Mouse (Mus musculus): ENCODE results near the gene Ppt1. TPM values are rescaled to one million over a fixed set of nuclear protein-coding genes. Genes with fewer than 3 reads are reported as not detected.
"Not testable (repeated sequence)": the region's sequence is repeated elsewhere in the genome, so short reads cannot be mapped to it uniquely, and the experiment has no call there.

Ppt1 gene
- total RNA-seq (2021), result 10 to 100 TPM in 1 of 2 experiments, 1 to 10 TPM in 1; 9.9 to 10.3 TPM
- long read RNA-seq, experiment 1, transcript Ppt1-201 (9 exons, 2,381 nt), result major isoform, 7 of 10 reads
- long read RNA-seq, experiment 1, partial matches to known transcripts, result 0 of 10 reads
- long read RNA-seq, experiment 1, other reads (novel, unspliced or antisense), result 3 of 10 reads
- long read RNA-seq, experiment 2, transcript Ppt1-201 (9 exons, 2,381 nt), result major isoform, 6 of 11 reads
- long read RNA-seq, experiment 2, partial matches to known transcripts, result 1 of 11 reads
- long read RNA-seq, experiment 2, other reads (novel, unspliced or antisense), result 4 of 11 reads

GRCm38 (mm10) chr4:122835530-122836402, at the start of gene Ppt1:
Gene Ppt1 (plus strand): TSS chr4:122836242.
- intact Hi-C loops (cut with DNase I), result no loop called here

DNA sequence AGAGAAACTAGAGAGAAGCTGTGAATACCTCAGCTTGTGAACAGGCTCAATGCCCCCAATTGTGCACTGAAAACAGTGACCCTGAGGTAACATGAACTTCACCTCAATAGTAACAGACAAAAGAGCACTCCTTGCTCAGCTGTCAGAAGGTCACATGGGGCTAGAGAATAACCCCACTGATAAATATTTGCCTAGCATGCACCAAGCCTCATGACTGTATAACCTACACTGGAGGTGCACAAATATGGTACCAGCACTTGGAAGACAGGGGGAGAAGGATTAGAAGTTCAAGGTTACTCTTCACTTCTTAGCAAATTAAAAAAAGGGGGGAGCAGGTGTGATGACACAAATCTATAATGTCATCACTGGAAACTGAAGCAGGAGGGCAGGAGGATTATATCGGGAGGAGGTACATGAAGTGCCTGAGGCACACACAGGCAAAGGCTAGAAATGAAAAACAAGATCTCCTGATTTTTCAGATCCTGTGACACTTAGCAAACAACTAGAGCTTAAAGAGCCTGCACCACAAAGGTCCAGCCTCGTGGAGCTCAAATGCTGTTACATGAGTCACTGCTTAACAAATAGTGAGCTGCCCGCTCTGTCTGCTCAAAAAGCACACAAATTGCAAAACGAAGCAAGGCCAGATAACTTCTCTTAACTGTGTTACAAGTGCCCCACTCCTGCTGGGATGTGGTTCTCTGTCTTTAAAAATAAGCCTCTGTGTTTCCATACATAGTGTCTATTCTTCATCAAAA, 46.5 kb upstream of the Ppt1 start:
- intact Hi-C loops (cut with DNase I), result no loop called here
- no peak for DNase-seq

More at GRCm38 (mm10) chr4:122835530-122836402, at the start of gene Ppt1:
- DNase-seq, result peak; percentile 67 to 69

DNA sequence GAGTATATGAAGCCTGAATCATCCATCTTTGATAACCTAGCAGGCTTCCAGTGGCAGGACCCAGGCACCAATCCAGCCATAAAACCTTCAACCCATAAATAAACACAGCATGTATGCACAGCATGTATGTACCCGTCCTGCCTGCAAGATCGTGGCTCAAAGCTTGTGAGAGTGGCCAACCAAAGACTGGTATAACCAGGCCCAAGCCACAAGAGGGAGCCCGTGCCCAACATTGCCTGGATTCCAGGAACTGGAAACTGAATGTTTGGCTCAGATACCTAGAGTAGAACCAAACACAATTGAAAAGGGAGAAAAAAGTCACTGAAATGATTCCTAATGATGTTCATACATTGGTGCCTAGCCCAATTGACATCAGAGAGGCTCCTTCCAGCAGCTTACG, 27.9 kb upstream of the Ppt1 start:
- peak; percentile 20 to 51 for DNase-seq
- intact Hi-C loops (cut with DNase I), result loop anchor here (10.0 kb wide), 1 partner anchor 177 kb away; no protein-coding TSS in a partner anchor

GRCm38 (mm10) chr4:122811180-122811579, 24.9 kb upstream of the Ppt1 start:
- intact Hi-C loops (cut with DNase I), result no loop called here
- DNase-seq, result no peak

- intact Hi-C loops (cut with DNase I), result no loop called here
- no peak for DNase-seq
Measured at GRCm38 (mm10) chr4:122811824-122812223, 24.2 kb upstream of the Ppt1 start.

- DNase-seq, result no peak
- intact Hi-C loops (cut with DNase I), result no loop called here
Measured at GRCm38 (mm10) chr4:122816202-122816601, 19.8 kb upstream of the Ppt1 start.

DNA sequence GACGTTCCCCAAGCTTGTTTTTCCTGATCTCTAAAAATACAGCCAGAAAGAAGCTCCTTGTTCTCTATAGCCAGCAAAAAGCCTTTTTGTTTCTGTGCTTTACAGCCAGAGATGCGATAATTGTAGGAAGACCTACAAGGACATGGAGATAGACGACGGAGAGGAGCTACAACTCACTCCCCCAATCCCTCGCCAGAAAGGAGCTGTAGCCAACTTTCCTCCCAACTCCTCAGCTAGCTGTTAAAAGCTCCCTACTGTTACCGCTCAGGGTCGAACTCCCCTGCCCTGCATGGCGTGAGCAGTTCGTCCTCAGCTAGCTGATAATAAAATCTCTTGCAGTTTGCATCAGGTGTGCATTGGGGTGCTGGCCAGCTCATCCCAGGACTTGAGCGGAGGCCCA, 15.1 kb upstream of the Ppt1 start:
- intact Hi-C loops (cut with DNase I); DNase-seq: not testable (repeated sequence)

DNA sequence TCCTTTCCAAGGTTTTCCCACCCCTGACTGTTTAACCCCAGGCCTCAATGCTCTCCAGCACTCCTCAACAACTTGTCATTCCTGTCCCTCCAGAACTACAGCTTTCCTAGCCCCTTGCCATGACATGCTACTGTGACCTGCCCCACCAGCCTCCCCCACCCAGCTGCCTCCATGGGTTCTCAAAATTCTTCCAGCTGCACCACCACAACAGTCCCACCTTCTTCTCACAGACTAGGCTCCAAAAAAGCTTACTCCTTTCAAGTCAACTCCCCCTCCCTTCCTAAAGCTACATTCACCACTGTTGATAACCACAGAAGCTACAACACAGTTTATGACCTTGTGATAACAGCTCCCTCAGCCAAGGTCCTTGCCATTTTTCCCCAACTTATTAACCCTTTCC, 8.4 kb upstream of the Ppt1 start:
- no peak for DNase-seq
- intact Hi-C loops (cut with DNase I), result no loop called here

DNA sequence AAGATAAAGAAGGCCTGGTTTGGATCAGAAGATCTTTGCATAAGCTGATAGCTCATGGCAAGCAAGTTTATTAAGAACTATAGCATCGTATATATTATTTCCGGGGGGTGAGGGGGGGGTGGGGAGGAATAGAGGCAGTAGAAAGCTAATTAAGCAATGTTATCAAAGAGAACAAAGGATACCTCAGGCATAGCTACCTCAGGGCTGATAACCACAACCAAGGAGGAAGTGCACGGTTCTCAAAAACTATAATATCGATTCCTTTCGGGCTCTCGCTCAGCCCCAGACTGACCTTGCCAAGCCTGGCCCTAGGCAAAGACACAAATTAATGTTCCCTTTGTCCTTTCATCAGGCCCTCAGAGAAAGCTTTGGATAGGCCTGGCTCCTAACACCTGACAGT, 6.7 kb upstream of the Ppt1 start:
- intact Hi-C loops (cut with DNase I), result no loop called here
- DNase-seq, result no peak

DNA sequence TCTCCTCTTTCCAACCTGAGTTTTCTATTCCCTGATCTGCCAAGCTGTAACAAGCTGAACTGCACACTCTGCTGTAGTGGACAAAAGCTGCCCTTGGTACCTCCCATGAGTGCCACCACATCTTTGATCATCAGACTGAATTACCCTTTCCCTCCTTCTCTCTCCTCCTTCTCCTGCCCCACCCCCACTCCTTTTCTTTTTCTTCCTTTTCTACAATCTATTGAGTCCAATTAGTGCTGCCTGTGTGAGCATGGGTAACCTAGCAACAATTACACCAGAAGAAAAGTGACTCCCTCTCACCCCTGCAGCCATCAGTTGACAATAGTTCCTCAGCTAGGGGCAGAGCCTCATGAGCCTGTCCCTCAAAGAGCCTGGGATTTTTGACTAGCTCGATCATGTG, 4.2 kb upstream of the Ppt1 start:
- intact Hi-C loops (cut with DNase I), result no loop called here

GRCm38 (mm10) chr4:122836403-122836775, 347 bp downstream of the Ppt1 start:
- intact Hi-C loops (cut with DNase I), result no loop called here
- DNase-seq, result no peak

More for the DNA sequence above, 4.2 kb upstream of the Ppt1 start:
- no peak for DNase-seq

- intact Hi-C loops (cut with DNase I), result no loop called here
- DNase-seq, result no peak
Measured at GRCm38 (mm10) chr4:122837180-122837730, 1.2 kb downstream of the Ppt1 start.

DNA sequence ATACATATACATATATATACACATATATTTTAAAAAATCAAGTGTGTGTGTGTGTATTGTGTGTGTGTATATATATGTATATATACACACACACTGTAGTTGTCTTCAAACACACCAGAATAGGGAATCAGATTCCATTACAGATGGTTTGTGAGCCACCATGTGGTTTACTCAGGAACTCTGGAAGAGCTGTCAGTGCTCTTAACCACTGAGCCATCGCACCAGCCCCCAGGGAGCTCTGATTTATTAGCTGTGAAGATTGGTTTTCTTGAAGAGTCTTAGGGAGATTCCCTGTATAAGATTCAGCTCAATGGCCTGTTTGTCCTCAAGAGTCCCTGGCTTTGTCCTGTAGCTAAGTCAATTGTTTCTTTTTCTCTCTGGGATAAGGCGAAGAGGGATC, 2.0 kb downstream of the Ppt1 start:
- intact Hi-C loops (cut with DNase I), result no loop called here
- DNase-seq, result no peak

GRCm38 (mm10) chr4:122838416-122838815, 2.4 kb downstream of the Ppt1 start:
- intact Hi-C loops (cut with DNase I), result no loop called here

DNA sequence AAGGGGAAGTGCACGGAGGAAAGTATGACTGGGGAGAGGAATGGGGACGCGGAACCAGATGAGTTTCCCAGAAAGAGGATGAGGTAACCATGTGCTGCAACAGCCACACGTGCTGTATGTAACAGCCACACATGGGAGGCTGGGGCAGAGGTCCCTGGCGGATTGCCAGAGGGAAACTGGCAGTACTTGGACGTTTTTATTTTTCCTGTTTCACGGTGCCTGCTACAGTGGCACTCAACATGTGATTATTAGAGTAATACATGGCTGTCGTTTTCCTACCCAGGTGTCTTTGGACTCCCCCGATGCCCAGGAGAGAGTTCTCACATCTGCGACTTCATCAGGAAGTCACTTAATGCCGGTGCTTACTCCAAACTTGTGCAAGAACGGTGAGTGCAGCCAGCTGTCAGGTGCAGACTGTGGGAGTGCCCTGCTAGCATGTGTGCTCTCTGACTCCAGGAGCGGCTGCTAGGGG, 12.1 kb downstream of the Ppt1 start:
- intact Hi-C loops (cut with DNase I), result no loop called here
- no peak for DNase-seq

More at GRCm38 (mm10) chr4:122838416-122838815, 2.4 kb downstream of the Ppt1 start:
- no peak for DNase-seq

DNA sequence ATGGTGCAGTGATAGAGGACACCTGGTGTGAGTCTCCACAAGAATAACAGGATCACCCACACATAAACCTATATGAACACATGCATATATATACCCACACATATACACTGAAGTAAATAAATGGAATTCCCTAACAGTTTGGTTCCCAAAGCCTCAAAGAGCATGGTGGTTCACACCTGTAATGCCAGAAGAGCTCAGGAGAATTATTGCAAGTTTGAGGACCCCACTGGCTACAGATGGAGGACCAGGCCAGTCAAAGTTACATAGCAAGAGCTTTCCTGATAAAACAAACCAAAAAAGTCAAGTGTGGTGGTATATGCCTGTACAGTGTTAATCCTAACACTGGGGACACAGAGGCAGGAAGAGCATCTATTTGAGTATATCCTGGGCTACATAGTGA, 15.5 kb downstream of the Ppt1 start:
- no peak for DNase-seq
- intact Hi-C loops (cut with DNase I), result no loop called here

DNA sequence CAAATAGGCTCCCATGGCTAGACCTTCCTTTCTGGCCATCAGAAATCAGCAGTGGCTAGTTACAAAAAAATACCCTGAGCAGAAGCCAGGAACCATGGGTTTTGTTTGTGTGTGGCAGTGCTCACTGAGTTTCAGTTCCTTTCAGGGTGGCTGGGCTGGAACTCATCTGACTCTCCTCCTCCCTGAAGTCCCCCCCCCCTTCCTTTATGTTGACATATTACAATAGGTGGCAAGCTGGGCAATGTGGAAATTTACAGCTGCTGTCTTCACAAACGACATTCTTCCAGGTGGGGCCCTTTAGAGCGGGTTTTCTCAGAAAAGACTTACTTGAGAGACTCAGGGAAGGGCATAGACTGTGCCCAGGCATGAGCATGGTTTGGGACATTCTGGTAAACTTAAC, 17.6 kb downstream of the Ppt1 start:
- no peak for DNase-seq
- intact Hi-C loops (cut with DNase I), result no loop called here

- DNase-seq, result no peak
- intact Hi-C loops (cut with DNase I), result no loop called here
Measured at GRCm38 (mm10) chr4:122854770-122855169, 18.7 kb downstream of the Ppt1 start.

- DNase-seq, result no peak
- intact Hi-C loops (cut with DNase I), result no loop called here
Measured at GRCm38 (mm10) chr4:122857909-122858308, 21.9 kb downstream of the Ppt1 start.

DNA sequence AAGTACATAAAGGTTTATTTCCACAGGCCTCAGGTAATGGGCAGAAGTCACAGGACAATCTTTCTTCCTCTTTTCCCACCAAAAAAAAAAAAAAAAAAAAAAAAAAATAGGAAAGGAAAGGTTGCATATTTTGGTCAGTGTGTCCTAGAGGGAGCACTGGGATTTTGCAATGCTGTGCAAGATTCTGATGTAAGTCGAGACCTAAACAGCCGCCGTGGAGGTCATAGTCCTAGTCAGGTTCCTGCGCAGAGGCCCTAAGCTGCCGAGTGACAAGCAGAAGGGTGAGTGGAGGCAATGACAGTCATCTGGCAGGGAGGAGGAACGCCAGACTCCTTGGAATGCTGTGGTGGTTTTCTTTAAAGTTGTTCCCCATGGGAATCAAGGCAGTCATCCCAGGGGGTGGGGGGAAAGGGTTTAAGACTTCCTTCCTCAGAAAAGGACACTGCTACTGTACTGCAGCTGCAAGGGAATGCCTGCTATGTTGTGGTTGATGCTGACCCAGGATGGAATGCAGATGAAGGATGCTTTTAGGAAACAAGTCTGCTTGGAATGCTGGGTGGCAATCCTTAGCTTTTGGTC, 23.1 kb downstream of the Ppt1 start:
- intact Hi-C loops (cut with DNase I), result no loop called here
- DNase-seq, result no peak

Measured in gastrocnemius, postnatal 36 days (tissue).